Mouse (Mus musculus): Measurements from ENCODE around the gene Gtf2f2.
"Not testable (repeated sequence)": the region's sequence is repeated elsewhere in the genome, so short reads cannot be mapped to it uniquely, and the experiment has no call there.

Gtf2f2 gene

DNA sequence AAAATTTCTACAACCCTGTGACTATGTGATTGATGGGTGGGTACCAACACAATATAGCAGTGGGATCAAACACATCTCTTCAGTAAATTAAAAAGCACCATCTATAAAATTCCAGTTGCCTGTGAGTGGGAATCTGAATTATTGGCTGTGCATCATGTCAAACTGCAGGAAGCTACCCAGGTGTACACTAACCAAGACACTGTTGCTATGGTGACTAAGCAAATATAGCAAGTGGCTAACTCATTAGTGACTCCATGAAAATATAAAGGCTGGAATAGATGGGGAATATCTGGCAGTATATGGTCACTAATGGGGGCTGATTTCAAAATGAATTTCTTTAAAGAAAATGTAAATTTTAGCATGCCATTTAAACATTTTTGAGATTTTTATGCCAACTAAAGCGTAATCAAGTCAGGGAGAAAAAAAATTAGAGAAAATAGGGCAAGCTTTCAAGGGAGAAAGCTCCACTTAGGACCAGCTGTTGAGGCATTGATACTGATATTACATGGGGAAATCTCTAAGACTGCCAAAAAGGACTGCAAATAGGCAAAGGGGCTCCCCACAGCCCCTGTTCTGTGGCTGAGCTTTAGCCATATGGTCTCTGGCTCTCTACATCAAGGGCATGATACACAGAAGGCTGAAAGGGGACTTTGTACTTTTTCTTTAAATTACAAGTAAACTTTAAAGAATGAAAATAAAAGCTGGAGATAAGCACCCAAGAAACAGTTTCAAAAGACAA, 87.2 kb downstream of the Gtf2f2 start:
- no peak for DNase-seq (ENCODE audit: low read depth, low spot score)

GRCm38 (mm10) chr14:75912665-75913064, 98.0 kb downstream of the Gtf2f2 start:
- DNase-seq (ENCODE audit: low read depth, low spot score) = no peak

DNA sequence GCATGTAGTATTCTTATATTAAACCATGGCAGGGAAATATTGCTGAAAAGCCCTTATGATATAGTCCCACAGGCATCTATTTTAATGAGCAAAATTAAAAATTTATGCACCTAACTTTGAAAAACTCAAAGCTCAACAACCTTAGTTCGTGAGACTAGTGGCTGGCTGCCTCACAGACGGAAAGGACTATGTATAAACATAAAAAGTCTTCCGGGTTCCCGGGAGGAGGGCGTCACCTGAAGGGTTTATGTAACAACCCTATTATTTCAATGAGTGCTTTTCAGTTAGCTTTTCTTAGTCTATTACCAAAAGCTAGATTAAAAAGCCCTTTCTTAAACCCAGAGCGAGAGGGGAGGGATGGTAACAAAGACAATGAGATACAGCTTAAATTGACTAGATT, 98.7 kb downstream of the Gtf2f2 start:
- DNase-seq (ENCODE audit: low read depth, low spot score) = no peak

GRCm38 (mm10) chr14:75906931-75907330, 103.7 kb downstream of the Gtf2f2 start:
- DNase-seq (ENCODE audit: low read depth, low spot score) = no peak

DNA sequence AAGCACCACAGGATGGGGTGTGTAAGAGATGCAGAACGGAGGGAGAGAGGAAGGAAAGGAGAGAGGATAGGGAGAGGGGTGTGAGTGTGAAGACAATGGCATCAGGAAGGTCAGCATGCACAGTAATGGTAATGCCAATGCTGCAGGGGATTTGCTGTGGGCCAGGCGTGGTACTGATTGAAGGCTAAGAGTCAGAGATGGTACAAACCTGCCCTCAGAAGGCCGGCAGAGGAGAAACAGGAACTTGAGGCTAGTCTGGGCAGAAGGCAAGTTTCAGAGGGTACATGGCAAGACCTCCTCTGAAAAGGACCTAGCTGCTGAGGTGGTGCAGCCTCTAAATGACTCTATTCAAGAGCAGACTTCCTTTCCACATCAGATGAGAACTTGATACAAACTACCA, 105.7 kb downstream of the Gtf2f2 start:
- DNase-seq (ENCODE audit: low read depth, low spot score) = no peak

DNA sequence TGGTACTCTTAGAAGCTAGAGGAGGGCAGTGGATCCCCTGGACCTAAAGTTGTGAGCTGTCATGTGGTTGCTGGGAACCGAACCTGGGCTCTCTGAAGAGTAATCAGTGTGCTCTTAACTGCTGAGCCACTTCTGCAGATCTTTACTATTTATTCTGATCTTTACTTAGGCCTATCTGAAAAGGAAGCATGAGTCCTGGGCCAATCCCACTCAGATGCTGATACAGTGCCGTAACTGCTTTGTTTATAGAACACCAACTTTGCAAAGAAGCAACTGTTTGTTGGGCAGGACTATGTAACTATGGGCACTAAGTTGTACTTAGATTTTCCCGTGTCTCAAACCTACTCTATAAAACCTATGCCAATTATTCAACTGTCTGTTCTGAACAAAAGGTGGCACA, 107.5 kb downstream of the Gtf2f2 start:
- no peak for DNase-seq (ENCODE audit: low read depth, low spot score)

GRCm38 (mm10) chr14:75902013-75902412, 108.7 kb downstream of the Gtf2f2 start:
- DNase-seq (ENCODE audit: low read depth, low spot score) = peak; percentile 42

- DNase-seq (ENCODE audit: low read depth, low spot score) = no peak
Observed at GRCm38 (mm10) chr14:75900793-75901499, 109.7 kb downstream of the Gtf2f2 start.

GRCm38 (mm10) chr14:75899566-75899965, 111.1 kb downstream of the Gtf2f2 start:
- peak; percentile 92 for DNase-seq (ENCODE audit: low read depth, low spot score)

GRCm38 (mm10) chr14:75892118-75892517, 118.5 kb downstream of the Gtf2f2 start:
- DNase-seq (ENCODE audit: low read depth, low spot score) = no peak

DNA sequence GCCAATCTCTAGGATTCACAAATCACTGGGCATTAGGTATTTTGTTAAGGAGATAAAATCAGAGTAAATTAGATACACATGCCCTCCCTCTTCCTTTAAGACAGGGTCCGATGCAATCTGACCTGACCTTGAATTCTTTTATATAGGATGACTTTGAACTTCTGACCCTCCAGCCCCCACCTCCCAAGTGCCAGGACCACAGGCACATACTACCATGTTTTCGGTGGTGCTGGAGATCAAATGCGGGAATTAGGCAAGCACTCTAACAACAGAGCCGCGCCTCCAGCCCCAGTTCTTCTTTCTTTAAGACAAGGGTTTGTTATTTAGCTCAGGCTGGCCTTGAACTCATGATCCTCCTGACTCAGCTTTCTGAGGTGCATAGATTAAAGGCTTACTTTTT, 126.8 kb downstream of the Gtf2f2 start:
- DNase-seq (ENCODE audit: low read depth, low spot score) = no peak

DNA sequence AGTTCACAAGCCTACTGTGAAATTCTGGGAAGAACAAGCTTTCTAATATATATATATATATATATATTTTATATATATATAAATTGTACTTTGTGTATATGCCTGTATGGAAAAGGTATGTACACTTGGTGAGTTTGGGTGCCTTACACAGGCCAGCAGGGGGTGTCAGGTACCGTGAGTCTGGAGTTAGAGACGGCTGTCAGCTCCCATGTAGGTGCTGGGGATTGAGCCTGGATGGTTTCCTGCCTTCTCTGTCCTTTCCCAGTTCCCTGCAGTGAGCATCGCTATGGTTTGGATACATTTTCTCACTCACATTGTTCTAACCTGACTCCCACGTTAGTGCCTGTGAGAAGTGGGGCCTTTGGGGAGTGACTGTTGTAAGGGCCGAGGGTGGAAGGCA, 127.3 kb downstream of the Gtf2f2 start:
- no peak for DNase-seq (ENCODE audit: low read depth, low spot score)

- no peak for DNase-seq (ENCODE audit: low read depth, low spot score)
Observed at GRCm38 (mm10) chr14:75881856-75882255, 128.8 kb downstream of the Gtf2f2 start.

DNA sequence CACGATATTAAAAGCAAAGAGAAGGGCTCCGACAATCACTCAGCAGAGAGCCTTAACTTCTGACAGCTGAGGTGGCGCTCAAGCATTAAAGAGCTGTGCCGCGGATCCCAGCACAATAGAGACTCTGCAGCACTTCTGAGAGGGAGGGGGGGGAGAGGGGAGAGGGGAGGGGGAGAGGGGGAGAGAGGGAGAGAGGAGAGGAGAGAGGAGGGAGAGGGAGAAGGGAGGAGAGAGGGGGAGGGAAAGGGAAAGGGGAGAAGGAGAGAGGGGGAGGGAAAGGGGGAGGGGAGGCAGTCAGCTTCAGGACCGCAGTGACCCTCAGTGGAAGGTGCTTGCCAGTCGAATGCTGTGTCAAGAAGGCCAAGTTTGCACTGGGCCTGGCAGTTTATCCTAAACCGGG, 131.7 kb downstream of the Gtf2f2 start:
- no peak for DNase-seq (ENCODE audit: low read depth, low spot score)

DNA sequence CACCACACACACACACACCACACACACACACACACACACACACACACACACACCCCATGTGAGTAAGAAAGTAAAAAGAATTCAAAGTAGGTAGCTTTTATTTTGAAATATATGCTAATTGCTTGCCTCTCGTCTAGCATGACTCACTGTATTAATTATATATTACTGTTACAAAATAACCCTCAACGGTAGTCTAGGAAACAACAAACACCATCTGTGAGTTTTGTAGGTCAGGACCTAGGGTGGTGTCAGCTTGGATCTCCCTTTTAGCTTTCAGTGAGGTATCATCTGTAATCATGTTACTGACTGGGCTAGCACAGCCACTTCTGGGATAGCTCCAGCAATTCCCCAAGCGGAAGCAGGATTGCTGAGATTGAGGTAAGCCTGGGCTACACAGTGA, 133.4 kb downstream of the Gtf2f2 start:
- no peak for DNase-seq (ENCODE audit: low read depth, low spot score)

DNA sequence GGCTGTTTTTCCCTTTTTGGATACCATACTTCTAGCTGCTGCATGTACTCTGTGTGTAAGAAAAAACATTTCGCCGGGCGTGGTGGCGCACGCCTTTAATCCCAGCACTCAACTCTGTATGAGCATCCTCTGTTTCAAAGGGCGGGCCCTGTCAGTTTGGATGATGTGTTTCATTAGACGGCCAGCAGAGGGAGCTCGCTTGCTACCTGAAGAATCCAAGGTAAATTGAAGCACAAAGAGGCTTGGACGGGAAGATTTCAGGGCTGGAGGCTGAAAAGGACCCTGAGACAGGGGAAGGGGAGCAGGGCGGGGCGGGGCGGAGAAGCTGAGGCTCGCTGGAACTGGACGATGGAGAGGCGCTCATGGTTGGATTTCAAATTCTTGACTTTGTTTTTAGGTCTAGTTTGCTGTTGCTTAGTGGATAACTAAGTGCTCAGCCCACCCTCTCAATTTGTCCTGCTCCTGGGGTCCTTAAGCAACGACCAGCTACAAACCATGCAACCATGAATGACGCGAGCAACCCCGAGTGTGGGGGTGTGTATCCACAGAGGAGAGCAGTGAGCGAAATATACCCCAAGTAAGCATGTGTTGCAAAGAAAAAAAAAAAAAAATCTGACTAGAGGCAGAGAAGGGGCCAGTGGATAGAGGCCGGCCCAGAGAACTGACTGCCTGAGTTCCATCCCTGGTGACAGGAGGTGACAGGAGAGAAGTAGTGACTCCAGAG, 134.2 kb downstream of the Gtf2f2 start:
- DNase-seq (ENCODE audit: low read depth, low spot score) = peak; percentile 91

- DNase-seq (ENCODE audit: low read depth, low spot score) = peak; percentile 62
Observed at GRCm38 (mm10) chr14:75873612-75874011, 137.1 kb downstream of the Gtf2f2 start.

DNA sequence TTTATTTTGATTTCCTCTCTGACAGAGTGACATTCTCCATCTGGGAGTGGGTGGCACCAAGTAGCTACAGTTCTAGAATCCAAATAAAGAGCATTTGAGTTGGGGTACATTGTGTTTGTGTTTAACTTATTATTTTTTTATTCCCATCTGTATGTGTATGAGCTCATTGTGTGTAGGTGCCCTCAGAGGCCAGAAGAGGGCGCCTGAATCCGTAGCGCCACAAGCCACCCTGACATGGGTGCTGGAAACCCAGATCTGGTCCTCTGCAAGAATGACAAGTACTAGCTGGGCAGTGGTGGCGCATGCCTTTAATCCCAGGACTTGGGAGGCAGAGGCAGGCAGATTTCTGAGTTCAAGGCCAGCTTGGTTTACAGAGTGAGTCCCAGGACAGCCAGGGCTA, 138.9 kb downstream of the Gtf2f2 start:
- no peak for DNase-seq (ENCODE audit: low read depth, low spot score)

- DNase-seq (ENCODE audit: low read depth, low spot score) = no peak
Observed at GRCm38 (mm10) chr14:75871111-75871510, 139.6 kb downstream of the Gtf2f2 start.

- DNase-seq (ENCODE audit: low read depth, low spot score) = peak; percentile 73
Observed at GRCm38 (mm10) chr14:75870631-75871030, 140.0 kb downstream of the Gtf2f2 start.

- DNase-seq (ENCODE audit: low read depth, low spot score) = no peak
Observed at GRCm38 (mm10) chr14:75869769-75870363, 140.8 kb downstream of the Gtf2f2 start.

GRCm38 (mm10) chr14:75868028-75868427, 142.6 kb downstream of the Gtf2f2 start:
- DNase-seq (ENCODE audit: low read depth, low spot score) = not testable (repeated sequence)
